Mouse (Mus musculus) left cerebral cortex, postnatal 25 days (tissue): ENCODE measurements at regions not wholly inside any gene's neighbourhood (a gene's known extent, or its start where the extent isn't known, plus 50 kb on each side); places are given as distances from the start of the nearest gene placed in this dataset.
A peak's percentile ranks its signal among the peaks of the same experiment; 100 is the strongest.
"Not testable (repeated sequence)": the region's sequence is repeated elsewhere in the genome, so short reads cannot be mapped to it uniquely, and the experiment has no call there.

Source experiments
- DNase-seq, 2 experiments: peaks; one replicate each; pipeline ENCODE4 v3.0.0; 2022; ENCODE audit warnings: low spot score in 2 of 2, mixed read lengths in 1 of 2
- intact Hi-C: fragments of 180-260 bp; cut with DNase I; formaldehyde crosslinking; loops from one replicate; pipeline ENCODE4 v1.15.1; 2025

DNA sequence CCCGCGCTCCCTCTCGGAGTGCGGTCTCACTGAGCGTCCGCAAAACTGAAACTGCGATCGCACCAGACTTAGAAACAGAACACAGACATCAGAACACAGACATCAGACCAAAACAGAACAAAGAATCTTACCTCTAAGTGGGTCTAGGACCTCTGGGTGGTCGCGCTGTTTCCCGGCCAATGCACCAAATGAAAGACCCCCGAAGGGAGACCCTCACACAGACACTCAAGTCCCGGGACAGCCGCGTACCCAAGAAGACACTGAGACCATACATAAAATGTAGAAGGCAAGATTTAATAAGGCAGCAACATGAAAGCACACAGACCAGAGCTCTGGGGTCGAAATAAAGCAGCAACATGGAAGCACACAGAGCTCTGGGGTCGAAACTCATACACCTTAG lies 341.1 kb downstream of the Gm21739 start:
- intact Hi-C loops, result not testable (repeated sequence)
- DNase-seq, result peak in 1 of 2 experiments; percentile 0
